Mouse (Mus musculus) CH12.LX (cell line): ENCODE results near the gene Lss. TPM values are rescaled to one million over a fixed set of nuclear protein-coding genes. Genes with fewer than 3 reads are reported as not detected.

ENCODE experiments used
- DNase-seq: peaks from one replicate; pipeline ENCODE4 v3.0.0-alpha.2; 2013; ENCODE audit errors: extremely low read depth
- H3K27ac ChIP-seq: 2 replicates; pipeline ENCODE4 v1.5.1; 2012; ENCODE audit warnings: low read depth, mild to moderate bottlenecking, control low read depth, moderate library complexity; ENCODE audit not compliant: insufficient read depth
- H3K27me3 ChIP-seq: replicated peaks from 2 replicates; pipeline ENCODE3; 2012; ENCODE audit warnings: inconsistent platforms
- H3K36me3 ChIP-seq, 2 experiments: replicated peaks in 1 of 2; 2 replicates each; pipeline versions ENCODE3 to v1.6.1; 2012; ENCODE audit warnings: inconsistent platforms in 1 of 2, low read length in 1 of 2, mild to moderate bottlenecking in 1 of 2, mixed read lengths in 1 of 2, moderate library complexity in 1 of 2; ENCODE audit not compliant: control insufficient read depth in 1 of 2, insufficient read depth in 1 of 2
- H3K4me1 ChIP-seq, 2 experiments: 2 replicates each; pipeline ENCODE4 v1.6.1; 2012; ENCODE audit warnings: inconsistent platforms in 1 of 2, moderate library complexity in 1 of 2; ENCODE audit not compliant: insufficient read depth in 2 of 2, control insufficient read depth in 1 of 2
- H3K4me2 ChIP-seq: 2 replicates; pipeline ENCODE4 v1.6.1; 2012; ENCODE audit warnings: low read depth, mild to moderate bottlenecking, control low read depth; ENCODE audit not compliant: poor library complexity, insufficient read depth, severe bottlenecking
- H3K4me3 ChIP-seq, 3 experiments: fragments of 150-350 bp in 1 of 3; sonication (generic) in 1 of 3; replicated peaks in 1 of 3; 2 replicates each; pipeline versions ENCODE3 to v1.5.1; 2011 to 2012; ENCODE audit warnings: low read depth in 2 of 3, low read length in 2 of 3, mild to moderate bottlenecking in 2 of 3, moderate library complexity in 2 of 3, control low read depth in 1 of 3, improper control_type of control experiment in 1 of 3, inconsistent platforms in 1 of 3, mixed read lengths in 1 of 3; ENCODE audit not compliant: poor library complexity in 1 of 3
- H3K79me2 ChIP-seq: replicated peaks from 2 replicates; pipeline ENCODE4 v1.6.1; 2012; ENCODE audit warnings: mild to moderate bottlenecking, moderate library complexity; ENCODE audit not compliant: control insufficient read depth, poor library complexity, insufficient read depth, severe bottlenecking; ENCODE audit errors: extremely low read depth
- H3K9ac ChIP-seq: 2 replicates; pipeline ENCODE4 v1.6.1; 2012; ENCODE audit warnings: low read depth, mild to moderate bottlenecking, control low read depth, moderate library complexity; ENCODE audit not compliant: insufficient read depth
- H3K9me3 ChIP-seq: replicated peaks from 2 replicates; pipeline ENCODE3; 2012; ENCODE audit warnings: low read length, inconsistent platforms, mixed read lengths
- BHLHE40 ChIP-seq: IDR thresholded peaks from 2 replicates; pipeline ENCODE4 v1.6.1; 2011; ENCODE audit warnings: mild to moderate bottlenecking, low read depth, low read length, improper control_type of control experiment
- CHD1 ChIP-seq: IDR thresholded peaks from 2 replicates; pipeline ENCODE4 v1.6.1; 2012; ENCODE audit warnings: low read depth, low read length, improper control_type of control experiment, inconsistent platforms
- CHD2 ChIP-seq: IDR thresholded peaks from 2 replicates; pipeline ENCODE4 v1.6.1; 2011; ENCODE audit warnings: low read length, improper control_type of control experiment
- E2F4 ChIP-seq: IDR thresholded peaks from 2 replicates; pipeline ENCODE4 v1.6.1; 2011; ENCODE audit warnings: low read depth, low read length, improper control_type of control experiment; ENCODE audit not compliant: insufficient replicate concordance
- ELF1 ChIP-seq: IDR thresholded peaks from 2 replicates; pipeline ENCODE4 v1.6.1; 2014; ENCODE audit warnings: low read depth, mild to moderate bottlenecking, inconsistent platforms, low read length, improper control_type of control experiment
- EP300 ChIP-seq: IDR thresholded peaks from 2 replicates; pipeline ENCODE4 v1.6.1; 2011; ENCODE audit warnings: low read length, improper control_type of control experiment
- IRF4 ChIP-seq: IDR thresholded peaks from 2 replicates; pipeline ENCODE4 v1.6.1; 2014; ENCODE audit warnings: low read depth, mild to moderate bottlenecking, inconsistent platforms, low read length, improper control_type of control experiment
- JUND ChIP-seq: conservative IDR thresholded peaks from 2 replicates; pipeline ENCODE4 v1.6.1; 2011; ENCODE audit warnings: low read depth, low read length, improper control_type of control experiment
- KAT2A ChIP-seq: IDR thresholded peaks from 2 replicates; pipeline ENCODE4 v1.6.1; 2012; ENCODE audit warnings: low read length, improper control_type of control experiment, inconsistent platforms; ENCODE audit not compliant: insufficient replicate concordance
- MAX ChIP-seq: IDR thresholded peaks from 2 replicates; pipeline ENCODE4 v1.6.1; 2011; ENCODE audit warnings: low read length, improper control_type of control experiment
- MEF2A ChIP-seq: IDR thresholded peaks from 2 replicates; pipeline ENCODE4 v1.6.1; 2014; ENCODE audit warnings: low read depth, mild to moderate bottlenecking, inconsistent platforms, low read length, improper control_type of control experiment, borderline replicate concordance
- NELFE ChIP-seq: IDR thresholded peaks from 2 replicates; pipeline ENCODE4 v1.6.1; 2011; ENCODE audit warnings: low read depth, low read length, improper control_type of control experiment
- NRF1 ChIP-seq: IDR thresholded peaks from 2 replicates; pipeline ENCODE4 v1.6.1; 2014; ENCODE audit warnings: low read depth, mild to moderate bottlenecking, inconsistent platforms, low read length, improper control_type of control experiment, moderate library complexity
- POLR2A ChIP-seq: IDR thresholded peaks from 2 replicates; pipeline ENCODE4 v1.6.1; 2011; ENCODE audit warnings: low read depth, mild to moderate bottlenecking, improper control_type of control experiment, low read length
- RCOR1 ChIP-seq: conservative IDR thresholded peaks from 2 replicates; pipeline ENCODE4 v1.6.1; 2012; ENCODE audit warnings: low read depth, mild to moderate bottlenecking, inconsistent platforms, low read length, improper control_type of control experiment
- SIN3A ChIP-seq: IDR thresholded peaks from 2 replicates; pipeline ENCODE4 v1.6.1; 2012; ENCODE audit warnings: low read length, improper control_type of control experiment, inconsistent platforms
- SMC3 ChIP-seq: IDR thresholded peaks from 2 replicates; pipeline ENCODE4 v1.6.1; 2011; ENCODE audit warnings: low read depth, low read length, improper control_type of control experiment
- TCF12 ChIP-seq: IDR thresholded peaks from 2 replicates; pipeline ENCODE4 v1.6.1; 2014; ENCODE audit warnings: low read depth, mild to moderate bottlenecking, inconsistent platforms, low read length, improper control_type of control experiment
- UBTF ChIP-seq: IDR thresholded peaks from 2 replicates; pipeline ENCODE4 v1.6.1; 2012; ENCODE audit warnings: low read depth, mild to moderate bottlenecking, inconsistent platforms, low read length, improper control_type of control experiment, moderate library complexity
- USF1 ChIP-seq: IDR thresholded peaks from 2 replicates; pipeline ENCODE4 v1.6.1; 2014; ENCODE audit warnings: low read depth, mild to moderate bottlenecking, inconsistent platforms, low read length, improper control_type of control experiment
- dilution Hi-C: fragments of 300-500 bp; cut with MboI; formaldehyde crosslinking; loops from 2 replicates; pipeline ENCODE4 v1.14.3; 2020; ENCODE audit warnings: low sequenced_read_pairs; ENCODE audit not compliant: extremely low pct_unique_long_range_greater_than_20kb, extremely low pct_ligation_motif_present
- in situ Hi-C: fragments of 300-500 bp; cut with MboI; formaldehyde crosslinking; loops from 3 replicates; pipeline ENCODE4 v1.14.3; 2019; ENCODE audit warnings: low sequenced_read_pairs, low pct_ligation_motif_present, low pct_unique_long_range_greater_than_20kb, mixed read lengths
- polyA plus RNA-seq: library from polyadenylated mRNA; unstranded; fragments of >175 nt; gene quantifications from 2 replicates; pipeline ENCODE4 v1.2.1, GENCODE M21; 2012; ENCODE audit warnings: low read depth; ENCODE audit not compliant: insufficient read length
- total RNA-seq, 2 experiments: library from RNA; depleted of rRNA; stranded (reverse); fragments of 300-350 nt in 1 of 2; fragments of >200 nt in 1 of 2; gene quantifications; 2 replicates each; pipeline ENCODE4 v1.2.3; 2012 to 2014

Lss gene
- total and polyA plus RNA-seq, 3 experiments, result 28.8 to 89.6 (median 37.7) TPM

- Histone ChIP-seq H3K27ac (0 out of 2 replicates have a peak overlapping the region, but pooled peaks have one; percentile 18), H3K4me2 (no peak overlapping the region), H3K9ac (no peak overlapping the region), H3K4me3 (no peak overlapping the region), H3K79me2 (no peaks in the 10 kb centered on the region), H3K9me3 (no peaks in the 10 kb centered on the region), H3K27me3 (no peaks in the 10 kb centered on the region), H3K4me1 (peaks cover 9 to 11% of the 10 kb centered on the region in 2 experiments; a peak in 3 of 4 replicates), H3K36me3 (peaks cover 77 to 93% of the 10 kb centered on the region in 2 experiments)
- TF ChIP-seq ELF1 (no peak), SMC3 (no peak), IRF4 (no peak), TCF12 (no peak), BHLHE40 (no peak), RCOR1 (no peak)
- in situ Hi-C loops, result no loop called here
- dilution Hi-C loops, result no loop called here
- DNase-seq, result no peak
Observed at GRCm38 (mm10) chr10:76486302-76486701, 45.1 kb upstream of the Lss start.

- Histone ChIP-seq H3K9me3 (no peaks in the 10 kb centered on the region), H3K4me2 (no peak overlapping the region), H3K27me3 (no peaks in the 10 kb centered on the region), H3K79me2 (no peaks in the 10 kb centered on the region), H3K9ac (no peak overlapping the region), H3K4me1 (peaks cover 9 to 11% of the 10 kb centered on the region in 2 experiments; a peak in 3 of 4 replicates), H3K36me3 (peaks cover 71 to 89% of the 10 kb centered on the region in 2 experiments), H3K27ac (no peak overlapping the region), H3K4me3 (no peak overlapping the region)
- dilution Hi-C loops (no loop called here), in situ Hi-C loops (no loop called here)
- no peak for DNase-seq
- TF ChIP-seq IRF4, result no peak
- no peak for TF ChIP-seq SMC3
- no peak for TF ChIP-seq CHD2
- TF ChIP-seq POLR2A, result no peak
- no peak for TF ChIP-seq EP300
- no peak for TF ChIP-seq TCF12
- TF ChIP-seq ELF1, result no peak
- no peak for TF ChIP-seq MAX
- TF ChIP-seq USF1, result no peak
- TF ChIP-seq MEF2A, result no peak
- no peak for TF ChIP-seq E2F4
- no peak for TF ChIP-seq SIN3A
- no peak for TF ChIP-seq RCOR1
- no peak for TF ChIP-seq NRF1
- TF ChIP-seq NELFE, result no peak
- TF ChIP-seq JUND, result no peak
- no peak for TF ChIP-seq CHD1
- no peak for TF ChIP-seq UBTF
- TF ChIP-seq KAT2A, result no peak
Observed at GRCm38 (mm10) chr10:76488265-76488664, 43.1 kb upstream of the Lss start.
